In the genomic region with DNA sequence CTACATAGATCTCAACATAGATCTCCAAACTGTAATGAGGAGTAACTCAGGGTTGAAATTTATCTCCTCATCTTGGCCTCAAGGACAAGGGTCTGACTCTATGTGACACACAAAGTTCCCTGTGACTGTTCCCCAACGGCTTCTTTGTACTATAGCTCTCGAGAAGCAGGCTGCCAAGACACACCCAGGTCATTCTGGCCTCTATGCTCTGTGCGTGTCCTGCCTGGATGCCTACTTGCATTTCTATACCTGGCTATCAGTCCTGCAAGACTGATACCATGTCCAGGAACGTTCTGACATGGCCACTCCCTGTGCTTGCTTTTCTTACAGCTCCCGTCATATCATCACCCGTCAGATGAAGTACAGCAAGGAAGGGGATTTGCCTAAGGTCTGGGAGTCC, we compare ENCODE assay signal across 31 mouse cellular contexts. TPM values are rescaled to one million over a fixed set of nuclear protein-coding genes. Genes with fewer than 3 reads are reported as not detected.
A peak's percentile ranks its signal among the peaks of the same experiment; 100 is the strongest.
DNase-seq lines count a peak whose midpoint lies in the region; ATAC-seq and TF ChIP-seq lines count a peak whose summit lies in the region.
"Had no signal": no experiment of that assay in that cellular context is flagged by ENCODE, and none has a peak within 500 bp of the region (broad histone marks: within the 10 kb centered on the region; RNA-seq: fewer than 3 reads in every experiment).

No protein-coding gene starts in this region.

- no peak for TF ChIP-seq POLR2A in kidney, adult 2 months (IDR thresholded peaks at IDR 0.05; ENCODE audit: low read depth, low read length)
- TF ChIP-seq POLR2A in small intestine, adult 2 months (IDR thresholded peaks at IDR 0.05; ENCODE audit: low read depth, low read length), result no peak

- H3K9me3 ChIP-seq in kidney, embryonic 16.5 days (ENCODE audit: low read length), result no peaks in the 10 kb centered on the region
- no peaks in the 10 kb centered on the region for H3K9me3 ChIP-seq in stomach, postnatal 0 days (ENCODE audit: control insufficient read depth, low read length)
- H3K9me3 ChIP-seq: forebrain, embryonic 10.5 days; forebrain, embryonic 13.5 days; heart, embryonic 12.5 days; heart, embryonic 15.5 days had no signal

- no peak for ATAC-seq in kidney, embryonic 16.5 days (ENCODE audit: low FRiP score, low TSS enrichment)
- ATAC-seq in stomach, postnatal 0 days (ENCODE audit: low FRiP score, low TSS enrichment), result no peak; the same call in 1 of the 2 replicates
- ATAC-seq: CD4-positive, CD25-positive, alpha-beta regulatory T cell, adult 4 months; forebrain, embryonic 13.5 days; forebrain, embryonic 16.5 days; hindbrain, postnatal 0 days; inflammation-experienced regulatory T-cells, adult 6 months had no signal

- TF ChIP-seq EP300 in stomach, postnatal 0 days (optimal IDR thresholded peaks at IDR 0.05), result no peak

- 65% methylated on average over 6 of the region's 6 CpGs for WGBS in kidney, adult 2 months
- WGBS in kidney, embryonic 16.5 days, result 72% methylated on average over 6 of the region's 6 CpGs
- 29% methylated on average over 6 of the region's 6 CpGs for WGBS in small intestine, adult 2 months
- 46% methylated on average over 6 of the region's 6 CpGs for WGBS in stomach, postnatal 0 days

- no peaks in the 10 kb centered on the region for H3K27me3 ChIP-seq in kidney, adult 2 months (replicated peaks; ENCODE audit: control insufficient read depth, insufficient read depth, low read length)
- H3K27me3 ChIP-seq in kidney, embryonic 16.5 days (ENCODE audit: insufficient read depth, low read length), result no peaks in the 10 kb centered on the region
- H3K27me3 ChIP-seq in small intestine, adult 2 months (ENCODE audit: control insufficient read depth, insufficient read depth, low read length), result no peaks in the 10 kb centered on the region
- no peaks in the 10 kb centered on the region for H3K27me3 ChIP-seq in stomach, postnatal 0 days (ENCODE audit: control insufficient read depth, insufficient read depth, low read length)
- H3K27me3 ChIP-seq: forebrain, embryonic 13.5 days had no signal

- H3K4me2 ChIP-seq in kidney, embryonic 16.5 days (replicated peaks; ENCODE audit: low read depth, low read length), result no peak overlapping the region
- H3K4me2 ChIP-seq in stomach, postnatal 0 days (replicated peaks; ENCODE audit: low read depth), result no peak overlapping the region
- H3K4me2 ChIP-seq: forebrain, embryonic 13.5 days; heart, embryonic 12.5 days; heart, embryonic 15.5 days; hindbrain, embryonic 14.5 days had no signal

- TF ChIP-seq CTCF in kidney, adult 2 months (conservative IDR thresholded peaks at IDR 0.05; ENCODE audit: insufficient read depth, insufficient read length, low read depth, low read length), result no peak
- TF ChIP-seq CTCF in small intestine, adult 2 months (IDR thresholded peaks at IDR 0.05; ENCODE audit: extremely low read depth, insufficient read length, insufficient replicate concordance, low read depth, low read length), result no peak
- TF ChIP-seq CTCF in stomach, postnatal 0 days (IDR thresholded peaks at IDR 0.05; ENCODE audit: low read depth), result no peak

- peaks cover 11% of the 10 kb centered on the region; the same call in 1 of the 2 replicates for H3K4me1 ChIP-seq in kidney, adult 2 months (ENCODE audit: control insufficient read depth, insufficient read depth, low read length)
- H3K4me1 ChIP-seq in kidney, embryonic 16.5 days (ENCODE audit: insufficient read depth, low read length), result peaks cover 3% of the 10 kb centered on the region
- H3K4me1 ChIP-seq in small intestine, adult 2 months (ENCODE audit: control insufficient read depth, insufficient read depth, insufficient read length, low read length), result peaks cover 36% of the 10 kb centered on the region
- no peaks in the 10 kb centered on the region for H3K4me1 ChIP-seq in stomach, postnatal 0 days (replicated peaks; ENCODE audit: control insufficient read depth, insufficient read depth)
- H3K4me1 ChIP-seq: heart, embryonic 15.5 days had no signal

- no peaks in the 10 kb centered on the region; the same call in 1 of the 2 replicates for H3K36me3 ChIP-seq in kidney, adult 2 months (ENCODE audit: control insufficient read depth, insufficient read depth, low read length)
- no peaks in the 10 kb centered on the region for H3K36me3 ChIP-seq in kidney, embryonic 16.5 days (ENCODE audit: insufficient read depth, low read length)
- H3K36me3 ChIP-seq in small intestine, adult 2 months (ENCODE audit: control insufficient read depth, insufficient read depth, low read length), result peaks cover 71% of the 10 kb centered on the region
- H3K36me3 ChIP-seq in stomach, postnatal 0 days (ENCODE audit: control insufficient read depth, insufficient read depth, low read length), result no peaks in the 10 kb centered on the region
- H3K36me3 ChIP-seq: forebrain, embryonic 10.5 days; heart, embryonic 12.5 days; heart, embryonic 15.5 days had no signal

- H3K9ac ChIP-seq in kidney, embryonic 16.5 days (replicated peaks; ENCODE audit: low read length), result no peak overlapping the region
- no peak overlapping the region for H3K9ac ChIP-seq in stomach, postnatal 0 days (ENCODE audit: low read length)
- H3K9ac ChIP-seq: forebrain, embryonic 13.5 days; heart, embryonic 12.5 days; heart, embryonic 15.5 days; hindbrain, embryonic 14.5 days had no signal

- no peak for DNase-seq in kidney, adult 2 months
- DNase-seq in stomach, postnatal 0 days (ENCODE audit: low spot score), result peak; percentile 35
- no peak for DNase-seq in frontal cortex, postnatal 14 days (ENCODE audit: low spot score in 2 of 2)
- no peak for DNase-seq in B cell, adult 2 months
- DNase-seq: adrenal gland, adult 2 months; adrenal gland, postnatal 25 days; cerebellum, adult 11-12 months; cerebellum, adult 8-10 months; cerebellum, postnatal 10 days; gastrocnemius, postnatal 25 days; heart, adult 18-20 months; heart, postnatal 10 days; heart, postnatal 36 days had no signal

- no peak overlapping the region for H3K4me3 ChIP-seq in kidney, adult 2 months (ENCODE audit: insufficient read depth, low read depth, low read length)
- H3K4me3 ChIP-seq in kidney, embryonic 16.5 days (ENCODE audit: low read length), result no peak overlapping the region
- no peak overlapping the region for H3K4me3 ChIP-seq in small intestine, adult 2 months (ENCODE audit: low read depth, low read length)
- H3K4me3 ChIP-seq in stomach, postnatal 0 days (ENCODE audit: low read depth, low read length), result no peak overlapping the region
- H3K4me3 ChIP-seq: forebrain, embryonic 10.5 days; forebrain, embryonic 13.5 days; heart, embryonic 12.5 days; heart, embryonic 15.5 days had no signal

- H3K27ac ChIP-seq in kidney, adult 2 months (ENCODE audit: insufficient read depth, low read depth, low read length), result 0 out of 2 replicates have a peak overlapping the region, but pooled peaks have one; percentile 21
- H3K27ac ChIP-seq in kidney, embryonic 16.5 days (ENCODE audit: low read length), result no peak overlapping the region
- H3K27ac ChIP-seq in small intestine, adult 2 months (ENCODE audit: insufficient read depth, low read depth, low read length), result peak overlapping the region; percentile 82
- no peak overlapping the region for H3K27ac ChIP-seq in stomach, postnatal 0 days (replicated peaks)
- H3K27ac ChIP-seq: forebrain, embryonic 10.5 days; forebrain, embryonic 13.5 days; heart, embryonic 15.5 days; hindbrain, embryonic 14.5 days; hindbrain, postnatal 0 days had no signal

RNA-seq across cellular contexts. Expression of a gene that starts 15.7 kb away (rescaled TPM):
- polyA plus RNA-seq in kidney, adult 2 months (2012; rRNA removed), result 0.03 and 0.05 TPM in 2 replicates
- 0.05 TPM in 1 of 2 replicates, not detected in the other for polyA plus RNA-seq in kidney, embryonic 16.5 days (2015; fragmentation: Nextera tagmentation; extraction: Ambion mirVana)
- 0.06 TPM in 1 of 2 replicates, not detected in the other for polyA plus RNA-seq in small intestine, adult 2 months (2012; rRNA removed)
- 1.9 and 2.6 TPM in 2 replicates for polyA plus RNA-seq in stomach, postnatal 0 days (2015; fragmentation: Nextera tagmentation; extraction: Ambion mirVana)
- polyA plus RNA-seq: forebrain, embryonic 10.5 days; forebrain, embryonic 13.5 days; forebrain, embryonic 16.5 days; frontal cortex, adult 2 months; gonadal fat pad, adult 2 months; heart, embryonic 12.5 days; hindbrain, embryonic 14.5 days; hindbrain, postnatal 0 days; inflammation-experienced regulatory T-cells, adult 6 months had no signal

RNA-seq across cellular contexts. Expression of a gene that starts 20.0 kb away (rescaled TPM):
- 91.0 and 105 TPM in 2 replicates for polyA plus RNA-seq in kidney, adult 2 months (2012; rRNA removed)
- 2.2 and 2.4 TPM in 2 replicates for polyA plus RNA-seq in kidney, embryonic 16.5 days (2015; fragmentation: Nextera tagmentation; extraction: Ambion mirVana)
- 24.9 and 374 TPM in 2 replicates for polyA plus RNA-seq in small intestine, adult 2 months (2012; rRNA removed)
- 0.23 and 0.39 TPM in 2 replicates for polyA plus RNA-seq in stomach, postnatal 0 days (2015; fragmentation: Nextera tagmentation; extraction: Ambion mirVana)
- polyA plus RNA-seq: brain, embryonic 14.5 days; C2C12; CD4-positive, CD25-positive, alpha-beta regulatory T cell, adult 4 months; embryonic facial prominence, embryonic 11.5 days; embryonic facial prominence, embryonic 14.5 days; forebrain, embryonic 10.5 days; forebrain, embryonic 13.5 days; forebrain, embryonic 16.5 days; frontal cortex, adult 2 months; heart, embryonic 12.5 days; heart, embryonic 15.5 days; hindbrain, embryonic 11.5 days; hindbrain, embryonic 14.5 days; hindbrain, postnatal 0 days; inflammation-experienced regulatory T-cells, adult 6 months had no signal

RNA-seq across cellular contexts. Expression of a gene that starts 58.8 kb away (rescaled TPM):
- 20.3 and 20.8 TPM in 2 replicates for polyA plus RNA-seq in kidney, adult 2 months (2012; rRNA removed)
- polyA plus RNA-seq in kidney, embryonic 16.5 days (2015; fragmentation: Nextera tagmentation; extraction: Ambion mirVana), result 39.4 and 42.3 TPM in 2 replicates
- 12.7 and 13.3 TPM in 2 replicates for polyA plus RNA-seq in small intestine, adult 2 months (2012; rRNA removed)
- 26.5 and 27.9 TPM in 2 replicates for polyA plus RNA-seq in stomach, postnatal 0 days (2015; fragmentation: Nextera tagmentation; extraction: Ambion mirVana)

Comparison
In these comparisons a context has a peak if more than half of its experiments do, and no peak if none do; other contexts are left out.
1. H3K27ac ChIP-seq: peak in kidney, adult 2 months (single experiment) and small intestine, adult 2 months (single experiment); none in kidney, embryonic 16.5 days (single experiment) and stomach, postnatal 0 days (single experiment).